Mouse (Mus musculus): ENCODE measurements around the gene Pced1a. TPM values are rescaled to one million over a fixed set of nuclear protein-coding genes. Genes with fewer than 3 reads are reported as not detected.

Gene Pced1a
- polyA plus RNA-seq, 1 experiment from 2014 or later, result 12.3 TPM

- Histone ChIP-seq H3K4me2 (ENCODE audit: low read depth, low read length) (no peak overlapping the region), H3K36me3 (ENCODE audit: control insufficient read depth, insufficient read depth, low read length) (no peaks in the 10 kb centered on the region), H3K27ac (replicated peaks; ENCODE audit: low read depth, low read length) (no peak overlapping the region), H3K27me3 (replicated peaks; ENCODE audit: control insufficient read depth, insufficient read depth, low read length) (no peaks in the 10 kb centered on the region), H3K4me1 (ENCODE audit: control insufficient read depth, insufficient read depth, low read length) (peaks cover 15% of the 10 kb centered on the region), H3K9ac (ENCODE audit: low read depth, low read length) (no peak overlapping the region), H3K9me3 (ENCODE audit: control insufficient read depth, low read length) (no peaks in the 10 kb centered on the region), H3K4me3 (ENCODE audit: low read depth, low read length) (no peak overlapping the region)
- no peak for DNase-seq (ENCODE audit: low spot score)
- no peak for ATAC-seq (ENCODE audit: low read depth)
- 92% methylated on average over 6 of the region's 6 CpGs for WGBS
Observed at GRCm38 (mm10) chr2:130454748-130455370, 30.4 kb upstream of the Pced1a start.

- Histone ChIP-seq H3K27ac (replicated peaks; ENCODE audit: low read depth, low read length) (no peak overlapping the region), H3K36me3 (ENCODE audit: control insufficient read depth, insufficient read depth, low read length) (no peaks in the 10 kb centered on the region), H3K4me1 (ENCODE audit: control insufficient read depth, insufficient read depth, low read length) (peaks cover 15% of the 10 kb centered on the region), H3K27me3 (replicated peaks; ENCODE audit: control insufficient read depth, insufficient read depth, low read length) (no peaks in the 10 kb centered on the region), H3K4me2 (ENCODE audit: low read depth, low read length) (no peak overlapping the region), H3K4me3 (ENCODE audit: low read depth, low read length) (no peak overlapping the region), H3K9ac (ENCODE audit: low read depth, low read length) (no peak overlapping the region), H3K9me3 (ENCODE audit: control insufficient read depth, low read length) (no peaks in the 10 kb centered on the region)
- no peak for DNase-seq (ENCODE audit: low spot score)
- ATAC-seq (ENCODE audit: low read depth), result no peak
- WGBS, result 65% methylated on average over 6 of the region's 6 CpGs
Observed at GRCm38 (mm10) chr2:130453421-130453820, 28.9 kb upstream of the Pced1a start.

- 0 out of 2 replicates have a peak overlapping the region, but pooled peaks have one; percentile 34 for H3K9ac ChIP-seq (ENCODE audit: low read depth, low read length)
- H3K27ac ChIP-seq (replicated peaks; ENCODE audit: low read depth, low read length), result no peak overlapping the region
Observed at GRCm38 (mm10) chr2:130452266-130452665, 27.8 kb upstream of the Pced1a start.

GRCm38 (mm10) chr2:130451727-130452090 lies 27.2 kb upstream of the Pced1a start:
- no peak for DNase-seq (ENCODE audit: low spot score)
- WGBS, result 65% methylated on average over 3 of the region's 3 CpGs
- Histone ChIP-seq H3K9ac (ENCODE audit: low read depth, low read length) (peak overlapping the region; percentile 85; the same call in 1 of the 2 replicates), H3K36me3 (ENCODE audit: control insufficient read depth, insufficient read depth, low read length) (no peaks in the 10 kb centered on the region), H3K4me3 (ENCODE audit: low read depth, low read length) (peak overlapping the region; percentile 65), H3K4me1 (ENCODE audit: control insufficient read depth, insufficient read depth, low read length) (peaks cover 15% of the 10 kb centered on the region), H3K4me2 (ENCODE audit: low read depth, low read length) (peak overlapping the region; percentile 75), H3K27ac (replicated peaks; ENCODE audit: low read depth, low read length) (no peak overlapping the region), H3K9me3 (ENCODE audit: control insufficient read depth, low read length) (no peaks in the 10 kb centered on the region), H3K27me3 (replicated peaks; ENCODE audit: control insufficient read depth, insufficient read depth, low read length) (no peaks in the 10 kb centered on the region)
- no peak for ATAC-seq (ENCODE audit: low read depth)

More at GRCm38 (mm10) chr2:130452266-130452665, 27.8 kb upstream of the Pced1a start:
- DNase-seq (ENCODE audit: low spot score) (no peak), ATAC-seq (ENCODE audit: low read depth) (no peak)
- Histone ChIP-seq H3K4me3 (ENCODE audit: low read depth, low read length) (no peak overlapping the region), H3K9me3 (ENCODE audit: control insufficient read depth, low read length) (no peaks in the 10 kb centered on the region), H3K36me3 (ENCODE audit: control insufficient read depth, insufficient read depth, low read length) (no peaks in the 10 kb centered on the region), H3K27me3 (replicated peaks; ENCODE audit: control insufficient read depth, insufficient read depth, low read length) (no peaks in the 10 kb centered on the region), H3K4me2 (ENCODE audit: low read depth, low read length) (no peak overlapping the region; the same call in 1 of the 2 replicates), H3K4me1 (ENCODE audit: control insufficient read depth, insufficient read depth, low read length) (peaks cover 15% of the 10 kb centered on the region)
- WGBS, result 67% methylated on average over 2 of the region's 2 CpGs

- DNase-seq (ENCODE audit: low spot score) (no peak), ATAC-seq (ENCODE audit: low read depth) (no peak)
- peak overlapping the region; percentile 75 for H3K4me2 ChIP-seq (ENCODE audit: low read depth, low read length)
- H3K27ac ChIP-seq (replicated peaks; ENCODE audit: low read depth, low read length), result no peak overlapping the region
- no peaks in the 10 kb centered on the region for H3K36me3 ChIP-seq (ENCODE audit: control insufficient read depth, insufficient read depth, low read length)
- no peaks in the 10 kb centered on the region for H3K9me3 ChIP-seq (ENCODE audit: control insufficient read depth, low read length)
- H3K4me1 ChIP-seq (ENCODE audit: control insufficient read depth, insufficient read depth, low read length), result peaks cover 15% of the 10 kb centered on the region
- no peaks in the 10 kb centered on the region for H3K27me3 ChIP-seq (replicated peaks; ENCODE audit: control insufficient read depth, insufficient read depth, low read length)
- H3K4me3 ChIP-seq (ENCODE audit: low read depth, low read length), result peak overlapping the region; percentile 65
- WGBS, result 62% methylated on average over 14 of the region's 14 CpGs
- H3K9ac ChIP-seq (ENCODE audit: low read depth, low read length), result peak overlapping the region; percentile 85
Observed at GRCm38 (mm10) chr2:130451086-130451726, 26.7 kb upstream of the Pced1a start.

GRCm38 (mm10) chr2:130450434-130450796 lies 25.9 kb upstream of the Pced1a start:
- DNase-seq (ENCODE audit: low spot score), result peak; percentile 70
- H3K9me3 ChIP-seq (ENCODE audit: control insufficient read depth, low read length), result no peaks in the 10 kb centered on the region
- peak overlapping the region; percentile 85 for H3K9ac ChIP-seq (ENCODE audit: low read depth, low read length)
- peak overlapping the region; percentile 84 for H3K27ac ChIP-seq (replicated peaks; ENCODE audit: low read depth, low read length)
- no peaks in the 10 kb centered on the region for H3K27me3 ChIP-seq (replicated peaks; ENCODE audit: control insufficient read depth, insufficient read depth, low read length)
- peaks cover 15% of the 10 kb centered on the region for H3K4me1 ChIP-seq (ENCODE audit: control insufficient read depth, insufficient read depth, low read length)
- 1% methylated on average over 17 of the region's 47 CpGs for WGBS
- peak overlapping the region; percentile 75 for H3K4me2 ChIP-seq (ENCODE audit: low read depth, low read length)
- peaks cover under 1% of the 10 kb centered on the region; the same call in 1 of the 2 replicates for H3K36me3 ChIP-seq (ENCODE audit: control insufficient read depth, insufficient read depth, low read length)
- H3K4me3 ChIP-seq (ENCODE audit: low read depth, low read length), result peak overlapping the region; percentile 65
- ATAC-seq (ENCODE audit: low read depth), result peak; percentile 86

GRCm38 (mm10) chr2:130449794-130450433 lies 25.4 kb upstream of the Pced1a start, which contains the start of gene Ptpra:
Gene Ptpra (plus strand): TSS chr2:130450278.
- Histone ChIP-seq H3K27me3 (replicated peaks; ENCODE audit: control insufficient read depth, insufficient read depth, low read length) (no peaks in the 10 kb centered on the region), H3K36me3 (ENCODE audit: control insufficient read depth, insufficient read depth, low read length) (peaks cover 6% of the 10 kb centered on the region; the same call in 1 of the 2 replicates), H3K9ac (ENCODE audit: low read depth, low read length) (peak within 1 kb of the TSS; percentile 85), H3K27ac (replicated peaks; ENCODE audit: low read depth, low read length) (peak within 1 kb of the TSS; percentile 84), H3K4me3 (ENCODE audit: low read depth, low read length) (peak within 1 kb of the TSS; percentile 65), H3K4me2 (ENCODE audit: low read depth, low read length) (peak within 1 kb of the TSS; percentile 75), H3K4me1 (ENCODE audit: control insufficient read depth, insufficient read depth, low read length) (peaks cover 15% of the 10 kb centered on the region), H3K9me3 (ENCODE audit: control insufficient read depth, low read length) (no peaks in the 10 kb centered on the region)
- 2% methylated on average over 11 of the region's 50 CpGs for WGBS
- ATAC-seq (ENCODE audit: low read depth) (peak; percentile 98), DNase-seq (ENCODE audit: low spot score) (peak; percentile 95)

- Histone ChIP-seq H3K9ac (ENCODE audit: low read depth, low read length) (peak overlapping the region; percentile 85), H3K4me1 (ENCODE audit: control insufficient read depth, insufficient read depth, low read length) (peaks cover 15% of the 10 kb centered on the region), H3K27ac (replicated peaks; ENCODE audit: low read depth, low read length) (peak overlapping the region; percentile 84; the same call in 1 of the 2 replicates), H3K4me2 (ENCODE audit: low read depth, low read length) (peak overlapping the region; percentile 75), H3K4me3 (ENCODE audit: low read depth, low read length) (peak overlapping the region; percentile 65), H3K9me3 (ENCODE audit: control insufficient read depth, low read length) (no peaks in the 10 kb centered on the region), H3K27me3 (replicated peaks; ENCODE audit: control insufficient read depth, insufficient read depth, low read length) (no peaks in the 10 kb centered on the region), H3K36me3 (ENCODE audit: control insufficient read depth, insufficient read depth, low read length) (peaks cover 11% of the 10 kb centered on the region; the same call in 1 of the 2 replicates)
- DNase-seq (ENCODE audit: low spot score), result peak; percentile 62
- WGBS, result 10% methylated on average over 17 of the region's 17 CpGs
- peak; percentile 19; the same call in 1 of the 2 replicates for ATAC-seq (ENCODE audit: low read depth)
Observed at GRCm38 (mm10) chr2:130449021-130449793, 24.7 kb upstream of the Pced1a start.
